Mouse (Mus musculus) C2C12 (cell line): Measurements from ENCODE around the gene Ptpre. TPM values are rescaled to one million over a fixed set of nuclear protein-coding genes. Genes with fewer than 3 reads are reported as not detected.

Experiments used
- H3K27me3 ChIP-seq: one replicate; pipeline ENCODE4 v1.6.1; 2011; ENCODE audit not compliant: control insufficient read depth, insufficient read depth, insufficient read length
- H3K36me3 ChIP-seq: one replicate; pipeline ENCODE4 v1.6.1; 2011; ENCODE audit not compliant: control insufficient read depth, insufficient read depth
- H3K4me3 ChIP-seq: one replicate; pipeline ENCODE4 v1.5.1; 2011; ENCODE audit warnings: mild to moderate bottlenecking, control low read depth; ENCODE audit not compliant: poor library complexity, insufficient read depth, severe bottlenecking
- H3K79me2 ChIP-seq: one replicate; pipeline ENCODE4 v1.6.1; 2011; ENCODE audit not compliant: control insufficient read depth, insufficient read depth
- H3K79me3 ChIP-seq: one replicate; pipeline ENCODE4 v1.6.1; 2011; ENCODE audit warnings: low read depth, control low read depth
- H3ac ChIP-seq: one replicate; pipeline ENCODE3; 2011; ENCODE audit warnings: low read depth; ENCODE audit not compliant: control insufficient read depth, insufficient read length
- CEBPB ChIP-seq: IDR thresholded peaks from one replicate; pipeline ENCODE4 v1.6.1; 2011; ENCODE audit warnings: low read depth, mild to moderate bottlenecking, control low read depth, moderate library complexity
- CTCF ChIP-seq: IDR thresholded peaks from one replicate; pipeline ENCODE4 v1.5.1; 2011; ENCODE audit not compliant: control insufficient read depth, insufficient read depth, insufficient read length
- FOSL1 ChIP-seq: IDR thresholded peaks from one replicate; pipeline ENCODE4 v1.8.0; 2011; ENCODE audit warnings: mild to moderate bottlenecking, low read length; ENCODE audit not compliant: poor library complexity, insufficient read depth, severe bottlenecking
- MAX ChIP-seq: IDR thresholded peaks from one replicate; pipeline ENCODE4 v1.6.1; 2011; ENCODE audit warnings: mild to moderate bottlenecking, control low read depth
- MYOD1 ChIP-seq: IDR thresholded peaks from one replicate; pipeline ENCODE4 v1.6.1; 2011; ENCODE audit warnings: low read depth; ENCODE audit not compliant: control insufficient read depth, insufficient read length
- MYOG ChIP-seq: IDR thresholded peaks from one replicate; pipeline ENCODE4 v1.6.1; 2011; ENCODE audit not compliant: control insufficient read depth, insufficient read length; ENCODE audit errors: extremely low read depth
- USF1 ChIP-seq: IDR thresholded peaks from one replicate; pipeline ENCODE4 v1.6.1; 2011; ENCODE audit warnings: low read depth, mild to moderate bottlenecking, control low read depth, moderate library complexity
- microRNA-seq: library from miRNA; unstranded; fragments of <30 nt; microRNA quantifications from one replicate; pipeline ENCODE4, GENCODE M21; 2019; ENCODE audit warnings: borderline microRNAs expressed
- polyA plus RNA-seq: library from polyadenylated mRNA; unstranded; fragments of >200 nt; fragmentation: generic; extraction: Trizol; gene quantifications from one replicate; pipeline ENCODE4 v1.2.1, GENCODE M21; 2012; ENCODE audit warnings: missing spikeins

The Ptpre gene
- polyA plus RNA-seq, 1 experiment, result 1.5 TPM

- Histone ChIP-seq H3K27me3 (no peaks in the 10 kb centered on the region), H3ac (no peak overlapping the region), H3K79me3 (no peaks in the 10 kb centered on the region), H3K4me3 (no peak overlapping the region), H3K79me2 (no peaks in the 10 kb centered on the region), H3K36me3 (no peaks in the 10 kb centered on the region)
- TF ChIP-seq MAX, result no peak
- TF ChIP-seq FOSL1, result no peak
- no peak for TF ChIP-seq CEBPB
- no peak for TF ChIP-seq MYOD1
- no peak for TF ChIP-seq MYOG
- no peak for TF ChIP-seq USF1
- TF ChIP-seq CTCF, result no peak
These were observed 197.8 kb downstream of the Ptpre start for GRCm38 (mm10) chr7:135734911-135735646.

Small RNAs within 50 kb of the gene (microRNA-seq; reads per million reads assigned to microRNA genes)
- not detected for gene Mir1962

Other genes with a start within 250 kb of the Ptpre start
- gene Foxi2, start 127.2 kb upstream of the Ptpre start, polyA plus RNA-seq, result not detected
- not detected for gene Clrn3, start 8.8 kb upstream of the Ptpre start, polyA plus RNA-seq
- gene Mki67, start 178.9 kb downstream of the Ptpre start, polyA plus RNA-seq, result 18.1 TPM